Mouse (Mus musculus): ENCODE measurements around the gene Rpusd1. TPM values are rescaled to one million over a fixed set of nuclear protein-coding genes. Genes with fewer than 3 reads are reported as not detected.

The Rpusd1 gene
- total and polyA plus RNA-seq, 3 experiments: 8.2 to 23.9 TPM; not detected in 1

Other genes starting within 250 kb of the Rpusd1 start
- not detected in 2 replicates for gene Sstr5, start 230.4 kb upstream of the Rpusd1 start, total RNA-seq (2012; rRNA removed)
- not detected for gene Sstr5, start 230.4 kb upstream of the Rpusd1 start, polyA plus RNA-seq (2012; ENCODE audit: insufficient read depth in 1 of 2, insufficient read length in 2 of 2, low read depth in 1 of 2, low replicate concordance in 2 of 2, missing spikeins in 1 of 2)
- gene Sox8, start 157.0 kb upstream of the Rpusd1 start, total RNA-seq (2012; rRNA removed): not detected in 2 replicates
- gene Sox8, start 157.0 kb upstream of the Rpusd1 start, polyA plus RNA-seq (2012; ENCODE audit: insufficient read depth in 1 of 2, insufficient read length in 2 of 2, low read depth in 1 of 2, low replicate concordance in 2 of 2, missing spikeins in 1 of 2): not detected
- 14.0 and 16.0 TPM in 2 replicates for gene Lmf1, start 148.6 kb upstream of the Rpusd1 start, total RNA-seq (2012; rRNA removed)
- gene Lmf1, start 148.6 kb upstream of the Rpusd1 start, polyA plus RNA-seq (2012; ENCODE audit: insufficient read depth in 1 of 2, insufficient read length in 2 of 2, low read depth in 1 of 2, low replicate concordance in 2 of 2, missing spikeins in 1 of 2): 10 to 100 TPM in 1 of 2 experiments, not detected in 1; 30.5 TPM
- gene Gng13, start 10.5 kb upstream of the Rpusd1 start, total RNA-seq (2012; rRNA removed): 3.1 and 3.9 TPM in 2 replicates
- under 1 TPM in 1 of 2 experiments, not detected in 1; 0.13 TPM for gene Gng13, start 10.5 kb upstream of the Rpusd1 start, polyA plus RNA-seq (2012; ENCODE audit: insufficient read depth in 1 of 2, insufficient read length in 2 of 2, low read depth in 1 of 2, low replicate concordance in 2 of 2, missing spikeins in 1 of 2)
- 29.9 and 35.5 TPM in 2 replicates for gene Chtf18, start 251 bp upstream of the Rpusd1 start, total RNA-seq (2012; rRNA removed)
- 10 to 100 TPM in 1 of 2 experiments, not detected in 1; 71.1 TPM for gene Chtf18, start 251 bp upstream of the Rpusd1 start, polyA plus RNA-seq (2012; ENCODE audit: insufficient read depth in 1 of 2, insufficient read length in 2 of 2, low read depth in 1 of 2, low replicate concordance in 2 of 2, missing spikeins in 1 of 2)
- 0.08 TPM in 1 of 2 replicates, not detected in the other for gene Mslnl, start 8.4 kb downstream of the Rpusd1 start, total RNA-seq (2012; rRNA removed)
- gene Mslnl, start 8.4 kb downstream of the Rpusd1 start, polyA plus RNA-seq (2012; ENCODE audit: insufficient read depth in 1 of 2, insufficient read length in 2 of 2, low read depth in 1 of 2, low replicate concordance in 2 of 2, missing spikeins in 1 of 2): under 1 TPM in 1 of 2 experiments, not detected in 1; 0.08 TPM
- not detected in 2 replicates for gene Msln, start 26.7 kb downstream of the Rpusd1 start, total RNA-seq (2012; rRNA removed)
- not detected for gene Msln, start 26.7 kb downstream of the Rpusd1 start, polyA plus RNA-seq (2012; ENCODE audit: insufficient read depth in 1 of 2, insufficient read length in 2 of 2, low read depth in 1 of 2, low replicate concordance in 2 of 2, missing spikeins in 1 of 2)
- gene Narfl, start 46.1 kb downstream of the Rpusd1 start, total RNA-seq (2012; rRNA removed): 26.9 and 34.3 TPM in 2 replicates
- 10 to 100 TPM in 1 of 2 experiments, not detected in 1; 30.6 TPM for gene Narfl, start 46.1 kb downstream of the Rpusd1 start, polyA plus RNA-seq (2012; ENCODE audit: insufficient read depth in 1 of 2, insufficient read length in 2 of 2, low read depth in 1 of 2, low replicate concordance in 2 of 2, missing spikeins in 1 of 2)
- 10.7 and 12.6 TPM in 2 replicates for gene Haghl, start 58.0 kb downstream of the Rpusd1 start, total RNA-seq (2012; rRNA removed)
- gene Haghl, start 58.0 kb downstream of the Rpusd1 start, polyA plus RNA-seq (2012; ENCODE audit: insufficient read depth in 1 of 2, insufficient read length in 2 of 2, low read depth in 1 of 2, low replicate concordance in 2 of 2, missing spikeins in 1 of 2): 10 to 100 TPM in 1 of 2 experiments, not detected in 1; 13.2 TPM
- gene Ccdc78, start 58.9 kb downstream of the Rpusd1 start, total RNA-seq (2012; rRNA removed): 0.08 TPM in 1 of 2 replicates, not detected in the other
- under 1 TPM in 1 of 2 experiments, not detected in 1; 0.85 TPM for gene Ccdc78, start 58.9 kb downstream of the Rpusd1 start, polyA plus RNA-seq (2012; ENCODE audit: insufficient read depth in 1 of 2, insufficient read length in 2 of 2, low read depth in 1 of 2, low replicate concordance in 2 of 2, missing spikeins in 1 of 2)
- gene Fam173a, start 65.2 kb downstream of the Rpusd1 start, total RNA-seq (2012; rRNA removed): 35.3 and 39.0 TPM in 2 replicates
- gene Fam173a, start 65.2 kb downstream of the Rpusd1 start, polyA plus RNA-seq (2012; ENCODE audit: insufficient read depth in 1 of 2, insufficient read length in 2 of 2, low read depth in 1 of 2, low replicate concordance in 2 of 2, missing spikeins in 1 of 2): 10 to 100 TPM in 1 of 2 experiments, not detected in 1; 36.6 TPM
- gene AC134908.4, start 68.0 kb downstream of the Rpusd1 start, total RNA-seq (2012; rRNA removed): 0.92 TPM in 1 of 2 replicates, not detected in the other
- not detected for gene AC134908.4, start 68.0 kb downstream of the Rpusd1 start, polyA plus RNA-seq (2012; ENCODE audit: insufficient read depth in 1 of 2, insufficient read length in 2 of 2, low read depth in 1 of 2, low replicate concordance in 2 of 2, missing spikeins in 1 of 2)
- 95.7 and 104 TPM in 2 replicates for gene Metrn, start 69.5 kb downstream of the Rpusd1 start, total RNA-seq (2012; rRNA removed)
- gene Metrn, start 69.5 kb downstream of the Rpusd1 start, polyA plus RNA-seq (2012; ENCODE audit: insufficient read depth in 1 of 2, insufficient read length in 2 of 2, low read depth in 1 of 2, low replicate concordance in 2 of 2, missing spikeins in 1 of 2): 100 to 1,000 TPM in 1 of 2 experiments, not detected in 1; 116 TPM
- not detected in 2 replicates for gene Fbxl16, start 81.4 kb downstream of the Rpusd1 start, total RNA-seq (2012; rRNA removed)
- gene Fbxl16, start 81.4 kb downstream of the Rpusd1 start, polyA plus RNA-seq (2012; ENCODE audit: insufficient read depth in 1 of 2, insufficient read length in 2 of 2, low read depth in 1 of 2, low replicate concordance in 2 of 2, missing spikeins in 1 of 2): under 1 TPM in 1 of 2 experiments, not detected in 1; 0.11 TPM
- gene Wdr24, start 96.0 kb downstream of the Rpusd1 start, total RNA-seq (2012; rRNA removed): 29.4 and 38.8 TPM in 2 replicates
- gene Wdr24, start 96.0 kb downstream of the Rpusd1 start, polyA plus RNA-seq (2012; ENCODE audit: insufficient read depth in 1 of 2, insufficient read length in 2 of 2, low read depth in 1 of 2, low replicate concordance in 2 of 2, missing spikeins in 1 of 2): 10 to 100 TPM in 1 of 2 experiments, not detected in 1; 35.0 TPM
- 12.9 and 13.1 TPM in 2 replicates for gene Jmjd8, start 101.2 kb downstream of the Rpusd1 start, total RNA-seq (2012; rRNA removed)
- gene Jmjd8, start 101.2 kb downstream of the Rpusd1 start, polyA plus RNA-seq (2012; ENCODE audit: insufficient read depth in 1 of 2, insufficient read length in 2 of 2, low read depth in 1 of 2, low replicate concordance in 2 of 2, missing spikeins in 1 of 2): 10 to 100 TPM in 1 of 2 experiments, not detected in 1; 23.9 TPM
- 74.0 and 75.0 TPM in 2 replicates for gene Stub1, start 105.7 kb downstream of the Rpusd1 start, total RNA-seq (2012; rRNA removed)
- gene Stub1, start 105.7 kb downstream of the Rpusd1 start, polyA plus RNA-seq (2012; ENCODE audit: insufficient read depth in 1 of 2, insufficient read length in 2 of 2, low read depth in 1 of 2, low replicate concordance in 2 of 2, missing spikeins in 1 of 2): 10 to 100 TPM in 1 of 2 experiments, not detected in 1; 99.7 TPM
- 1.4 TPM in 2 replicates for gene Rhbdl1, start 109.6 kb downstream of the Rpusd1 start, total RNA-seq (2012; rRNA removed)
- 1 to 10 TPM in 1 of 2 experiments, not detected in 1; 4.0 TPM for gene Rhbdl1, start 109.6 kb downstream of the Rpusd1 start, polyA plus RNA-seq (2012; ENCODE audit: insufficient read depth in 1 of 2, insufficient read length in 2 of 2, low read depth in 1 of 2, low replicate concordance in 2 of 2, missing spikeins in 1 of 2)
- gene Gm20683, start 114.1 kb downstream of the Rpusd1 start, total RNA-seq (2012; rRNA removed): 2.8 and 4.9 TPM in 2 replicates
- gene Gm20683, start 114.1 kb downstream of the Rpusd1 start, polyA plus RNA-seq (2012; ENCODE audit: insufficient read depth in 1 of 2, insufficient read length in 2 of 2, low read depth in 1 of 2, low replicate concordance in 2 of 2, missing spikeins in 1 of 2): 1 to 10 TPM in 1 of 2 experiments, not detected in 1; 6.8 TPM
- 24.9 and 29.1 TPM in 2 replicates for gene Rhot2, start 117.2 kb downstream of the Rpusd1 start, total RNA-seq (2012; rRNA removed)
- 10 to 100 TPM in 1 of 2 experiments, not detected in 1; 54.5 TPM for gene Rhot2, start 117.2 kb downstream of the Rpusd1 start, polyA plus RNA-seq (2012; ENCODE audit: insufficient read depth in 1 of 2, insufficient read length in 2 of 2, low read depth in 1 of 2, low replicate concordance in 2 of 2, missing spikeins in 1 of 2)
- gene Wdr90, start 133.8 kb downstream of the Rpusd1 start, total RNA-seq (2012; rRNA removed): 22.5 and 23.7 TPM in 2 replicates
- 10 to 100 TPM in 1 of 2 experiments, not detected in 1; 44.5 TPM for gene Wdr90, start 133.8 kb downstream of the Rpusd1 start, polyA plus RNA-seq (2012; ENCODE audit: insufficient read depth in 1 of 2, insufficient read length in 2 of 2, low read depth in 1 of 2, low replicate concordance in 2 of 2, missing spikeins in 1 of 2)
- 73.9 and 88.9 TPM in 2 replicates for gene Mcrip2, start 141.1 kb downstream of the Rpusd1 start, total RNA-seq (2012; rRNA removed)
- gene Mcrip2, start 141.1 kb downstream of the Rpusd1 start, polyA plus RNA-seq (2012; ENCODE audit: insufficient read depth in 1 of 2, insufficient read length in 2 of 2, low read depth in 1 of 2, low replicate concordance in 2 of 2, missing spikeins in 1 of 2): 100 to 1,000 TPM; 107 to 281 TPM
- 31.7 and 33.6 TPM in 2 replicates for gene Mettl26, start 147.4 kb downstream of the Rpusd1 start, total RNA-seq (2012; rRNA removed)
- gene Mettl26, start 147.4 kb downstream of the Rpusd1 start, polyA plus RNA-seq (2012; ENCODE audit: insufficient read depth in 1 of 2, insufficient read length in 2 of 2, low read depth in 1 of 2, low replicate concordance in 2 of 2, missing spikeins in 1 of 2): 10 to 100 TPM in 1 of 2 experiments, not detected in 1; 50.6 TPM
- 0.13 and 0.19 TPM in 2 replicates for gene Wfikkn1, start 153.2 kb downstream of the Rpusd1 start, total RNA-seq (2012; rRNA removed)
- gene Wfikkn1, start 153.2 kb downstream of the Rpusd1 start, polyA plus RNA-seq (2012; ENCODE audit: insufficient read depth in 1 of 2, insufficient read length in 2 of 2, low read depth in 1 of 2, low replicate concordance in 2 of 2, missing spikeins in 1 of 2): under 1 TPM in 1 of 2 experiments, not detected in 1; 0.53 TPM
- 3.7 and 4.8 TPM in 2 replicates for gene Rab40c, start 192.1 kb downstream of the Rpusd1 start, total RNA-seq (2012; rRNA removed)
- gene Rab40c, start 192.1 kb downstream of the Rpusd1 start, polyA plus RNA-seq (2012; ENCODE audit: insufficient read depth in 1 of 2, insufficient read length in 2 of 2, low read depth in 1 of 2, low replicate concordance in 2 of 2, missing spikeins in 1 of 2): 10 to 100 TPM in 1 of 2 experiments, not detected in 1; 23.2 TPM
- gene Pigq, start 217.3 kb downstream of the Rpusd1 start, total RNA-seq (2012; rRNA removed): 50.7 and 67.8 TPM in 2 replicates
- gene Pigq, start 217.3 kb downstream of the Rpusd1 start, polyA plus RNA-seq (2012; ENCODE audit: insufficient read depth in 1 of 2, insufficient read length in 2 of 2, low read depth in 1 of 2, low replicate concordance in 2 of 2, missing spikeins in 1 of 2): 100 to 1,000 TPM; 193 to 825 TPM
- gene Nhlrc4, start 217.3 kb downstream of the Rpusd1 start, total RNA-seq (2012; rRNA removed): 0.16 and 0.23 TPM in 2 replicates
- under 1 TPM in 1 of 2 experiments, not detected in 1; 0.19 TPM for gene Nhlrc4, start 217.3 kb downstream of the Rpusd1 start, polyA plus RNA-seq (2012; ENCODE audit: insufficient read depth in 1 of 2, insufficient read length in 2 of 2, low read depth in 1 of 2, low replicate concordance in 2 of 2, missing spikeins in 1 of 2)
- gene A930017K11Rik, start 224.9 kb downstream of the Rpusd1 start, total RNA-seq (2012; rRNA removed): not detected in 2 replicates
- gene A930017K11Rik, start 224.9 kb downstream of the Rpusd1 start, polyA plus RNA-seq (2012; ENCODE audit: insufficient read depth in 1 of 2, insufficient read length in 2 of 2, low read depth in 1 of 2, low replicate concordance in 2 of 2, missing spikeins in 1 of 2): not detected

Data from MEL (cell line).